Mouse (Mus musculus) kidney, adult 18-20 months (tissue): ENCODE measurements around the gene Trim40.
A peak's percentile ranks its signal among the peaks of the same experiment; 100 is the strongest.

Source experiments
- DNase-seq: peaks from one replicate; pipeline ENCODE4 v3.0.0; 2021

Trim40 gene

DNA sequence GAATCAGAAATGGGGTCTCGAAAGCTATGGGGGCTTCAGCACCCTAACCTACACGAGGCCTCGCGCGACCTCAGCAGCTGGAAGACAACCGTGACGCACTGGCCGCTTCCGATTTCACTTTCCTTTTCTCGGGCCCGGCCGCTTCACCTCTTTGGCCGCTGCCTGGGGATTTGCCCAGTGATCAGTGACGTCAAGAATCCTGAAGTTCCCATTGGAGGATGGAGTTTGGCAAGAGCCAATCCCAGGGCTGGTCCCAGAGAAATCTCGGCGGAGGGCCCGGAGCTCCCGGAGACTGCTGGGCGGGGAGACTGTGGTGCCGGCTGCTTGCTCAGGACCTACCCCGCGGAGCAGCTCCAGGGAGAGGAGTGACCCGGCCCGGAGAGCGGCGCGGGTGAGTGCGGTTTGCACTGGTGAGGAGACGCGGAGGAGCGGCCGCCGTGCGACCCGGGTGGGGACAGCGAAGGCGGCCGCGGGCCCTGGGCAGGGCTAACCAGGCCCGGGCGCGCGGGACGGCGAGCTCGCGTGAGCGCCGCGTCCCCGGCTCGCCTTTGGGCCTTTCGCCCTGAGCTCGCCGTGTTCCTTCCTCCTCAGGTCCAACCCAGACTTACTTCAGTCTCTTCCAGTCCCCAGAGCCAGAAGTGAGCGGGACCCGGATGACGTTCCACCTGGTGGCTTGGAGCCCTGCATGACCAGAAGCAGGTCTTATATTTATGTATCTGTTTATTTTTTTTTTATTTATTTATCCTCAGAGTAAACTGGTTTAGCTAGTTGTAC lies 52.9 kb downstream of the Trim40 start, which contains the start of gene Trim26:
Gene Trim26, plus strand, starts transcription at position 261 of the 774 bp plus-strand sequence.
- DNase-seq, result peak; percentile 97

DNA sequence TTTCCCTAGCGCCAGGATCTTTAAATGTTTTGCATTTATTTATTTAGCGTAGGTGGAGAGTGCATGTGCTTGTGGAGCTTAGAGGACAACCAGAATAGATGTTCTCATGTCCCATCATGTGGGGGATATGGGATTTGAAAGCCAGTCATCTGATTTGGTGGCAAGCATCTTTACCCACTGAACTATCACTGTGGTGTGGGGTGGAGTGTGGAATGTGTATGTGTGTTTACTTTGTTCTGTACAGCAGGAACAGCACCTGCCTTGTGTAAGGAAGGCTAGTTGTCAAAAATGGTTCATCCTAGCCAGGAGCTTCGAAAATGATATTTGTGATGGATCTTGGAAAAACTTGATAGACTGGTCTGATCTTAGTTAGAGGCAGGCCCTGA lies 53.5 kb downstream of the Trim40 start:
- no peak for DNase-seq

- DNase-seq, result peak; percentile 62
Measured at GRCm38 (mm10) chr17:36835591-36836426, 54.1 kb downstream of the Trim40 start.

DNA sequence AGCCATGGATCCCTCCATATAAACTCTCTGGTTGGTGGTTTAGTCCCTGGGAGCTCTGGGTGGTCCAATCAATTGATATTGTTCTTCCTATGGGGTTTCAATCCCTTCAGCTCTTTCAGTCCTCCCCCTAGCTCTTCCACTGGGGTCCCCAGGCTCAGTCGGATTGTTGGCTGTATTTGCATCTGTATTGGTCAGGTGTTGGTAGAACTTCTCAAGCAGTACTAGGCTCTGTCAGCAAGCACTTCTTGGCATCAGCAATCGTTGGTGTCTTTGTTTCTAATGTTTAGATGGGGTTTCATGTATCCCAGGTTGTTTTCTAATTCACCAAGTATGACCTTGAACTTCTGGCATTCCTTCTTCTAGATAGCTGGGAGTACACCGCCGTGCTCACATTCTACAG lies 57.2 kb downstream of the Trim40 start:
- DNase-seq, result no peak
